Mouse (Mus musculus): ENCODE measurements around the gene Rhpn2.
"Not testable (repeated sequence)": the region's sequence is repeated elsewhere in the genome, so short reads cannot be mapped to it uniquely, and the experiment has no call there.

The Rhpn2 gene

DNA sequence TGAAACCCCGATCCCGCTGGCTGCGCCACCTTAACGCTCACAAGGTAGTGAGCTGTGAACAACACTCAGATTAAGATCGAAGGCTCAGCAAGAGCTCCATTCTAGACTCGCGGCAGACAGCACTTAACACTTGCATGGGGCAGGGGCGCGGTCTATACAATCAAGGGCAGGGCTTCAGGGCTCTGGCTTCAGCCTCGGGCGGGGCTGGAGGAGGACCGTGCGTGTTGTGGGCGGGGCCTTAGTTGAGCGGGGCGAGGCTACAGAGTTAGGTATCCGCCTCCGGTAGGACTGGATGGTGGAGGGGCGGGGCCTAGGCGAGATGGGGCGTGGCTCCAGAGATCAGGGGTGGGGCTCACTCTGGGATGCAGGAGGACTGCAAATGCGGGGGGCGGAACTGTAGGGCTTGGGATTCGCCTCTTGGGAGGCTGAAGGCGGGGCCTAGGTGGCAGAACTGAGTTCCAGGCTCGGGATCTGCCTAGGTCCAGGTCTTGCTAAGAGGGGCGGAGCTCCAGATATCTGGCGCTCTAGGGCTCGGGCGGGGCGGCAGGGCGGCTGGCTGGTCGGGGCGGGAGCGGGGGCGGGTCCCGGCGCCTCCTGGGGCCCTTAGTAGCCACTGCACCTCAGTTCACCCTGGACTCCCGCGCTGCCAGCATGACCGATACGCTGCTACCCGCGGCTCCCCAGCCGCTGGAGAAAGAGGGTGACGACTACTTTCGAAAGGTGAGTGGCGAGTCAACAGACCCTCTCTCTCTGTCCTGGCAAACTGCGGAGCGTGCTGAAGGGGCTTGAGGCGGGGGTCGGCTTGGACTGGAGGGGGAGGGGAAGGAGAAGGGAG, at the start of gene Rhpn2:
TSS of gene Rhpn2 (plus strand) at position 479 of the 835 bp plus-strand sequence.
- DNase-seq (ENCODE audit: low spot score): peak; percentile 97

DNA sequence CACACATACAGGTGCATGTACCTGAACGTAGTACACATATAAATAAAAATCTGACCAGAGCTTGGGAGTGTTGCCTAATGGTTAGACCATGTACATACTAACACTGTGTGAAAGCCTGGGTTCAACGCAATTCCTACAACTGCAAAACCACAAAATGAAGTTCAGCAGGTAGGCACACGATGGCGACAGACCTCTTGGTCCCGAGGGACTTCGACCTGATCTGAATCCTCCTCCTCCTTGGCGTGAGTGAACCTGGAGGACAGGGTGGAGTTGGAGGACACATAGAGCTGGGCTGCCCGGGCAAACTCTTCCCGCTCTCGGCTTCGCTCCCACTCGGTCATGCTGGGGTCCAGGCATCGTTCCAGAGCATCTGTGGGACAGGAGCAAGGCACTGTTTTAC, 40.5 kb upstream of the Rhpn2 start:
- no peak for DNase-seq (ENCODE audit: low spot score)

GRCm38 (mm10) chr7:35295631-35296030, 38.3 kb upstream of the Rhpn2 start:
- no peak for DNase-seq (ENCODE audit: low spot score)

DNA sequence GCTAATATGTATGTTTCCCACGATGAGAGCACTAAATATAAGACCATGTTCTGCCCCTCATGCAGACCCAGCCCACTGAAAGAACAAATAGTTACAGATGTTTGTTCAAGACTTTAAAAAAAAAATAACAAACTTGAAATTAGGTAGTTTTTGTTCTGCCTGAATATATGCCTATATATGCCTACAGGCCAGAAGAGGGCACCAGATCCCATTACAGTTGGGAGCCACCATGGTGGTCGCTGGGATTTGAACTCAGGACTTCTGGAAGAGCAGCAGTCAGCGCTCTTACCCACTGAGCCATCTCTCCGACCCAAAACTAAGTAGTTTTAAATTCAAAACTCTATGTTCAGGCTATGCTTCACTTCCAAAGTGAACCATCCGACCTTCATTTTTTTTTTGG, 36.1 kb upstream of the Rhpn2 start:
- DNase-seq (ENCODE audit: low spot score): no peak

DNA sequence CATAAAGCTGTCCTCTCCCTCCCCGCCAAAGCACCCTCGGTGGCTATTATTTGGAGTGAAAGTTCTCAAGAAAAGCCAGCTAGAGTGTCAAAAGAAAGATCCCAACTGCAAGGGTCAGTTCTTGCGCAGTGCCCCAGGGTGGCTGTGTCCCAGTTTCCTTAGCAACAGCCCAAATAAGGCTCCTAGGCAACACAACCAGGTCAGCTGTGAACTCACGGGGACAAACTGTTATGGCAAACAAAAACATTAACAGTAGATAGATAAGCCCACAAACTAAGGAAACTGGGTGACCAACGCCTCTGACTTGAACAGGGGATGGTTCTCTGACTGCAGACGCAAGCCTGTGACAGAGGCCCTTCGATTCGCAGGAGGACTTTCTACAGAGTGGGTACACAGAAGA, 34.3 kb upstream of the Rhpn2 start:
- DNase-seq (ENCODE audit: low spot score): no peak

DNA sequence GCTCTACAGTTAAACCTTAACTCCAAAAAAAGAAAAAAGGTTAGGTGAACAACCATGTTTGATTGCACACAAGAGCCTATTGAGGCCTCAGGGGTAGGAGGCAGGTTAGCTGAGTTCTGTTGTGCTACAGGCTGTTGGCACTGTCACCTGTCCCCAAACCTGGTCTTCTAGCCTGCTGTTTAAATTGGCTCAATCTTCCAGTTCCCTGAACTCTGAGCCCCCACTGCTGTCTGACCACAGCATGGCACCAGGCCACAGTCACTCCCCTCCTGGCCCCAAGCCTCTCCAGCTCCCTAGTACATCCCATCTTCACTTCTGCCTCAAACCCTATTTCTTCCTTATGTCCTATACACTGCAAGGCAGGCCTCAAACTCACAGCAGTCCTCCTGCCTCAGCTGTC, 33.2 kb upstream of the Rhpn2 start:
- no peak for DNase-seq (ENCODE audit: low spot score)

GRCm38 (mm10) chr7:35311214-35311613, 22.8 kb upstream of the Rhpn2 start:
- no peak for DNase-seq (ENCODE audit: low spot score)

- no peak for DNase-seq (ENCODE audit: low spot score)
These were observed 19.8 kb upstream of the Rhpn2 start for GRCm38 (mm10) chr7:35314156-35314555.

GRCm38 (mm10) chr7:35317729-35318609, 16.0 kb upstream of the Rhpn2 start, which contains the start of gene Gpatch1:
Gpatch1 (minus strand) TSS chr7:35318440.
- peak; percentile 82 for DNase-seq (ENCODE audit: low spot score)

DNA sequence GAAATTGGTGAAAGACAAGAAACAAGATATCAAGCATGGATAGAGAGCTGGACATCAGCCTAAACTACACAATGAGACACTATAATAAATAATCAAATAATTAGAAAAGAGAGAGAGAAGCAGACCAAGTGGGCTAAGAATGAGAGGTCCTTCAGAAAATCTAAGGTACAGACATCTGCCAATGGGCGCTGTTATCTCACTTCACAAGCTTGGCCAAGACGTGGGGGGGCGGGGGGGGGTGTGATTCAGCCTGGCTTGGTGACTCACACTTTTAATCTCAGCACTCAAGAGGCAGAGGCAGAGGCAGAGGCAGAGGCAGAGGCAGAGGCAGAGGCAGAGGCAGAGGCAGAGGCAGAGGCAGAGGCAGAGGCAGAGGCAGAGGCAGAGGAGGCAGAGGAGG, 14.7 kb upstream of the Rhpn2 start:
- DNase-seq (ENCODE audit: low spot score): not testable (repeated sequence)

GRCm38 (mm10) chr7:35319755-35320154, 14.2 kb upstream of the Rhpn2 start:
- DNase-seq (ENCODE audit: low spot score): no peak

DNA sequence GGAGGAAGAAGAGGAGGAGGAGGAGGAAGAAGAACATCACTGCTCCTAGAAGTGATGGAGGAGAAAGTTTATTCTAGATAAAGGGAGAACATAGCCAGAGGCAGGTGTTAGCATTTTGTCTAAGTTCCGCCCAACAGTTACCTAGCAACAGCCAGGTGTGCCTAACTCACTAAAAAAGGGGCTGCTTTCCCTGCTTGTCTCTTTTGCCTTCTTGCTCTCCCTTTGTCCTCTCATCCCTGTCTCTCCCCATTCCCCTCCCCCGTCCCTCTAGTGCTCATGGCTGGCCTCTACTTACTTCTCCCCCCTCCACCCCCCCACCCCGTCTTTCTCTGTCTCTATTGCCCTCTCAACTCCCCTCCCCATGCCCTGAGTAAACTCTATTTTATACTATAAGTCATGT, 11.8 kb upstream of the Rhpn2 start:
- no peak for DNase-seq (ENCODE audit: low spot score)

DNA sequence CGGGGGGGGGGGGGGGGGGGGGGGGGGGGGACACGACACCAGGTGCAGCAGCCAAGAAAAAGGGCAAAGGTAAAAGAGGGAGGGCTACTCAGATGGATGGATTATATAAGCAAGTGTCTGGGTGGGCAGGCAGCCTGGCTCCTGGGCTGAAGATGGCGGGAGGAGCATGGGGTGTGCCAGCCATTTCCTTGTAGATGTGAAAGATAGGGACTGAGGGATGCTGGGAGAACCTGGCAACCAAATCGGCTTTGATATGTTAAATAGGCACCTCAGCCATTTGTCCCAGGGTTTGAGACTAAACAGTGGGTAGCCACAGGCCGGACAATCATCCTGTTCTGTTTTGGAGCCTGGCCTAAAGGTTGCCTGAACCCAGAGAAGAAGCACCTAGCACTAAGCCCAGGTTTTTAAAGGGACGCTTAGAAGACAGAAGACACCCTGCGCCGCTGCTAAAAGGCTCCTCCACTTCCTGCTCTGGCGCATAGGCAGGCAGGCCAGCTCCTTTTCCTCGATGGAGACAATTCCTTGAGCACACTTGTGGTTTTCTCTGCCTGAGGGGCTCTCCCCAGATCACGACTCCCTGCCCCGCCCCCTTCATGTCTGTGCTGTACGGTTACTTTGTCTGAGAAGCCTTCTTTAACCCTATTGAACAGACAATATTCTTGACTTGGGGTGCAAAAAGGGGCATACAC, 11.1 kb upstream of the Rhpn2 start:
- no peak for DNase-seq (ENCODE audit: low spot score)

DNA sequence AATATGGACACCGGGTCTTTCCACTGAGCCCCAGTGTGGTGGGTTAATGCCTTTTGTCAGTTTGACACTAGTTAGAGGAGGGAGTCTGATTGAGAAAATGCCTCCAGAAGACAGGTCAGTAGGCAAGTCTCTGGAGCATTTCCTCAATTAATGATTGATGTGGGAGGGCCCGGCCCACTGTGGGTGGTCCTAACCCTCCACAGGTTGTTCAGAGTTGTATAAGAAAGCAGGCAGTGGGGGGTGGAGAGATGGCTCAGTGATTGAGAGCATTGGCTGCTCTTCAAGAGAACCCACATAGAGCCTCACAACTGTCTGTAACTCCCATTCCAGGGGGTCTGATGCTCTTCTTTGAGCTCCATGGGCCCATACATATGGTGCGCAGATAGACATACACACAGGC, 2.4 kb upstream of the Rhpn2 start:
- DNase-seq (ENCODE audit: low spot score): no peak

GRCm38 (mm10) chr7:35333231-35333651, 729 bp upstream of the Rhpn2 start:
- DNase-seq (ENCODE audit: low spot score): no peak

DNA sequence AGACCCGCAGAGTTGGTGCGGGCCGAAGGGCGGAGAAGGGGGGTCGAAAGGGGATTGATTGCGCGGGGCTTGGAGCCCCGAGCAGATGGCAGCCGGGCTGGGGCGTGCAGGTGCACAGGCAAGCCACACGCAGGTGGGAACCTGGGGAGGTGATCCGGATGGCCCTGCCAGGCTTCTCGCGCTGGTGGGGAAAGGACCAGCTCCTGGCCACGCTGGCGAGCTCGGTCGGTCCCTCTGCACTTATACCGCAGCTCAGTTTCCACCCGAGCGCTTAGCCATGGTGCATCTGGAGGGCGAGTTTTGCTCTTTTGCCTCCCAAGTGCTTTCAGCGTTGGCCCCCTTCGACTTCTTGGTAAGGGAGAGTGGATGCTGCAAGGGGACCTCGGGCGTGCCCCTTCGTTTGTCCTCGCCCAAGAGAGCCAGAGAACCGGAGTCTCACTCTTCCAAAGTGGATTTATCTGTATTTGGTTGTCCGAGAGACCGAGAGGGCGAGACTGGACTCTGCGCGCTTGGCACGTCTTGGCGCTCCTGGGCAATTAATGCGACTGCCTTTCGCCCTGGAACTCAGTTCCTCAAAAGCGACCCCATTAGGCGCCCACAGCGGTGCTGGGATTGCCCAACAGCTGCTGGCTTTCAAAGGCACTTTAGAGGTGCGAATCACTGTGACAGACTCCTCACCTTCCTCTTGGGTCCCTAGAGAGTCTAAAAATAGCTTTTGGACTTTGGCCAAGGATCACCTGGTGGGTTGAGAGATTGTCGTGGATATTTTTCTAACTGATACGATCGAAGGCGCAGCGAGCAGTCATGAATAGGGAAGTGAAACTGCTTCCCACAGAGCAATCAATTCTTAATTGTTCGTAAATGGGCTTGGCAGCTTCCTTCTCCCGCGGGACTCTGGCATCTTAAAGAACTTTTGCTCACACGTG, 820 bp downstream of the Rhpn2 start:
- no peak for DNase-seq (ENCODE audit: low spot score)

- no peak for DNase-seq (ENCODE audit: low spot score)
These were observed 6.2 kb downstream of the Rhpn2 start for GRCm38 (mm10) chr7:35340196-35340595.

DNA sequence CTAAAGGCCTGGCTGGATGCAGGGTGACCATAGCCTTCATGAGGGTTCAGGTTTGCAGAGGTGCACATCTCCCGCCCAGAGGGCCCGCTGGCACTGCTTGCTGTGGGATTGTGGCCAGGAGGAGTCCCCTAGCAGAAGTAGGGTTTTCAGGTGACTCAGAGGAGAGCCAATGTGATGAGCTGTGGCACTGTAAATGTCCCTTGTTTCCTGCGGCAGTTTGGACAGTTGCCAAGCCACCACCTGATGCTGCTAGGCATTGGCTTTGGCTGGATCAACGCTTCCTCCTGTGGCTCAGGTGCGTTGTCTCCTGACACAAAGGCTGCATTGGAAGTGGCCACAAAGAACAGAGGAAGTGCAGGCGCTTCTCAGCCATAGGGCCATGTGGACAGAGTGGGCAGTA, 7.3 kb downstream of the Rhpn2 start:
- DNase-seq (ENCODE audit: low spot score): no peak

GRCm38 (mm10) chr7:35342498-35342897, 8.5 kb downstream of the Rhpn2 start:
- DNase-seq (ENCODE audit: low spot score): no peak

DNA sequence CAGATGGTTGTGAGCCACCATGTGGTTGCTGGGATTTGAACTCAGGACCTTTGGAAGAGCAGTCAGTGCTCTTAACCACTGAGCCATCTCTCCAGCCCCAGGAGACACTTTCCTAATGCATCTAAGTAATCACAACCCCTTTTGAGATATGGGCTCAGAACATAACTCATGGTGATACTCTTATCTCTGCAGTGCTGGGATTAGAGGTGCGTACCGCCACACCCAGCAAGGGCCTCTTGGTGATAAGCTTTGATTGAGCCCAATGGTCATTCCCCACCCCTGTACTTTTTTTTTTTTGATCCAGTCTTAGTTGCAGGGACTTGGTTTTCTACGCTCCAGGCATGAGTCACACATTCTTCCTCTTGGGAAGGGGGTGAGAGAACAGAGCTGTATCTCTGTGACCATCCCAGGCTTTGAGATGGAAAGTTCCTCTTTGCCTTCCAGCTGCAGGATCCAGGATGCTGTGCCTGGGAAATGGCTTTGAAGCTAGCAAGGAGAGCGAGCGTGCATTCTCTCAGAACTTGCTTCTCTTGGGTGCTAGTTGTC, 10.9 kb downstream of the Rhpn2 start:
- no peak for DNase-seq (ENCODE audit: low spot score)

Measured in c-Kit-positive CD71-positive TER-119-positive erythroid progenitor cells, embryonic 14.5 days (primary cell).